Mouse (Mus musculus) myocyte (in vitro differentiated cells): Measurements from ENCODE around the gene Slc39a5.

Experiments used
- CEBPB ChIP-seq: IDR thresholded peaks from 2 replicates; pipeline ENCODE4 v1.6.1; 2011; ENCODE audit warnings: mild to moderate bottlenecking, moderate library complexity; ENCODE audit not compliant: poor library complexity, insufficient read depth, severe bottlenecking
- E2F4 ChIP-seq: IDR thresholded peaks from one replicate; pipeline ENCODE4 v1.6.1; 2011; ENCODE audit warnings: mild to moderate bottlenecking, control low read depth, moderate library complexity; ENCODE audit not compliant: insufficient read depth
- MAX ChIP-seq: IDR thresholded peaks from one replicate; pipeline ENCODE4 v1.6.1; 2011; ENCODE audit warnings: low read depth, mild to moderate bottlenecking, control low read depth
- MYOG ChIP-seq, 3 experiments: IDR thresholded peaks; one replicate each; pipeline ENCODE4 v1.6.1; 2011; ENCODE audit warnings: control low read depth in 2 of 3, low read depth in 2 of 3, mild to moderate bottlenecking in 2 of 3; ENCODE audit not compliant: insufficient read length in 2 of 3, control insufficient read depth in 1 of 3, insufficient read depth in 1 of 3
- POLR2A ChIP-seq: IDR thresholded peaks from one replicate; pipeline ENCODE4 v1.6.1; 2011; ENCODE audit warnings: low read depth, mild to moderate bottlenecking, control low read depth, moderate library complexity; ENCODE audit not compliant: insufficient read length
- POLR2AphosphoS2 ChIP-seq: IDR thresholded peaks from one replicate; pipeline ENCODE4 v1.6.1; 2011; ENCODE audit warnings: low read depth, control low read depth; ENCODE audit not compliant: insufficient read length
- SRF ChIP-seq: IDR thresholded peaks from one replicate; pipeline ENCODE4 v1.6.1; 2011; ENCODE audit warnings: low read depth; ENCODE audit not compliant: control insufficient read depth, insufficient read length
- TCF12 ChIP-seq: IDR thresholded peaks from one replicate; pipeline ENCODE4 v1.6.1; 2011; ENCODE audit warnings: mild to moderate bottlenecking, control low read depth; ENCODE audit not compliant: poor library complexity, insufficient read depth, severe bottlenecking
- TCF3 ChIP-seq: IDR thresholded peaks from one replicate; pipeline ENCODE4 v1.6.1; 2011; ENCODE audit warnings: low read depth, control low read depth; ENCODE audit not compliant: insufficient read length
- USF1 ChIP-seq: IDR thresholded peaks from one replicate; pipeline ENCODE4 v1.6.1; 2011; ENCODE audit warnings: low read depth, mild to moderate bottlenecking, control low read depth, moderate library complexity

DNA sequence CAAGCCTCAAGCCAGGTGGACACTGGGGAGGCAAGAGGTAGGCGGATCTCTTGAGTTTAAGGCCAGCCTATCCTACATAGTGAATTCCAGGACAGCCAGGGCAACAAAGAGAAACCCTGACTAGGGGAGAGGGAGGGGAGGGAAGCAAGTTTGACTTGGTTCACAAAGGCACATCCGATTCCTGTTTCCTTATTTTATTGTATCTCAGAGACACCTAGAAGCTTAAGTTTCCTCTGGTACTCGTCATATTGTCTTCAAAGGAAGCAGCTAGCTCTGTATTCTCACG lies 9.5 kb upstream of the Slc39a5 start:
- TF ChIP-seq USF1 (no peak), TCF12 (no peak), SRF (no peak), POLR2A (no peak), MAX (no peak), E2F4 (no peak), MYOG (IDR thresholded peaks at IDR 0.05; ENCODE audit: control insufficient read depth in 1 of 3, insufficient read depth in 1 of 3, insufficient read length in 2 of 3, low read depth in 2 of 3) (no peak), POLR2AphosphoS2 (no peak), CEBPB (no peak), TCF3 (no peak)
